Mouse (Mus musculus) ES-E14 (cell line): ENCODE measurements around the gene Fbxl7.

Source experiments
- HCFC1 ChIP-seq: IDR thresholded peaks from 2 replicates; pipeline ENCODE4 v1.6.1; 2012; ENCODE audit warnings: low read length, inconsistent platforms, borderline replicate concordance; ENCODE audit not compliant: insufficient read depth
- ZNF384 ChIP-seq: IDR thresholded peaks from 2 replicates; pipeline ENCODE4 v1.6.1; 2012; ENCODE audit warnings: low read depth, low read length, inconsistent platforms

GRCm38 (mm10) chr15:26838386-26838785 is 57.0 kb downstream of the Fbxl7 start:
- TF ChIP-seq HCFC1 (no peak), ZNF384 (no peak)
